Mouse (Mus musculus): Measurements from ENCODE around the gene Prl8a6. TPM values are rescaled to one million over a fixed set of nuclear protein-coding genes. Genes with fewer than 3 reads are reported as not detected.
A peak's percentile ranks its signal among the peaks of the same experiment; 100 is the strongest.

Prl8a6 gene
- not detected in 2 replicates for polyA plus RNA-seq (2015; fragmentation: Nextera tagmentation; extraction: Ambion mirVana)

- Histone ChIP-seq H3K9me3 (ENCODE audit: control insufficient read depth, low read length) (0 out of 2 replicates have a peak, but pooled peaks cover 2% of the 10 kb centered on the region), H3K27me3 (replicated peaks; ENCODE audit: control insufficient read depth, insufficient read depth, low read length) (no peaks in the 10 kb centered on the region), H3K4me3 (replicated peaks; ENCODE audit: low read length) (no peak within 1 kb of the TSS), H3K4me2 (ENCODE audit: low read length) (no peak within 1 kb of the TSS), H3K4me1 (replicated peaks; ENCODE audit: control insufficient read depth, insufficient read depth, low read length) (no peaks in the 10 kb centered on the region), H3K27ac (ENCODE audit: low read length) (no peak within 1 kb of the TSS), H3K36me3 (ENCODE audit: control insufficient read depth, insufficient read depth) (no peaks in the 10 kb centered on the region), H3K9ac (replicated peaks; ENCODE audit: low read depth, low read length) (no peak within 1 kb of the TSS)
- no peak for ATAC-seq
- 83% methylated on average over 3 of the region's 3 CpGs for WGBS
These were observed at the start of gene Prl8a6 for GRCm38 (mm10) chr13:27438588-27438987. Gene Prl8a6 (minus strand): TSS chr13:27438688.

- ATAC-seq = no peak
- Histone ChIP-seq H3K4me1 (replicated peaks; ENCODE audit: control insufficient read depth, insufficient read depth, low read length) (no peaks in the 10 kb centered on the region), H3K27ac (ENCODE audit: low read length) (no peak overlapping the region), H3K9ac (replicated peaks; ENCODE audit: low read depth, low read length) (no peak overlapping the region), H3K9me3 (ENCODE audit: control insufficient read depth, low read length) (no peaks in the 10 kb centered on the region), H3K4me2 (ENCODE audit: low read length) (no peak overlapping the region), H3K27me3 (replicated peaks; ENCODE audit: control insufficient read depth, insufficient read depth, low read length) (no peaks in the 10 kb centered on the region), H3K4me3 (replicated peaks; ENCODE audit: low read length) (no peak overlapping the region), H3K36me3 (ENCODE audit: control insufficient read depth, insufficient read depth) (no peaks in the 10 kb centered on the region)
- WGBS = 90% methylated on average over 1 of the region's 1 CpGs
These were observed 5.3 kb downstream of the Prl8a6 start for GRCm38 (mm10) chr13:27433159-27433558.

GRCm38 (mm10) chr13:27413640-27414039, 24.8 kb downstream of the Prl8a6 start:
- Histone ChIP-seq H3K9ac (replicated peaks; ENCODE audit: low read depth, low read length) (no peak overlapping the region), H3K36me3 (ENCODE audit: control insufficient read depth, insufficient read depth) (no peaks in the 10 kb centered on the region), H3K4me2 (ENCODE audit: low read length) (no peak overlapping the region), H3K27ac (ENCODE audit: low read length) (no peak overlapping the region), H3K4me3 (replicated peaks; ENCODE audit: low read length) (no peak overlapping the region), H3K9me3 (ENCODE audit: control insufficient read depth, low read length) (no peaks in the 10 kb centered on the region), H3K27me3 (replicated peaks; ENCODE audit: control insufficient read depth, insufficient read depth, low read length) (no peaks in the 10 kb centered on the region), H3K4me1 (replicated peaks; ENCODE audit: control insufficient read depth, insufficient read depth, low read length) (no peaks in the 10 kb centered on the region)
- no peak for ATAC-seq

- WGBS = 72% methylated on average over 7 of the region's 7 CpGs
- no peaks in the 10 kb centered on the region for H3K27me3 ChIP-seq (replicated peaks; ENCODE audit: control insufficient read depth, insufficient read depth, low read length)
These were observed 39.3 kb downstream of the Prl8a6 start for GRCm38 (mm10) chr13:27399061-27399724.

GRCm38 (mm10) chr13:27390746-27391145, 47.7 kb downstream of the Prl8a6 start, which contains the start of gene Prl2b1:
Gene Prl2b1 (minus strand): TSS chr13:27390846.
- no peak within 1 kb of the TSS for H3K4me2 ChIP-seq (ENCODE audit: low read length)
- ATAC-seq = no peak
- no peaks in the 10 kb centered on the region for H3K36me3 ChIP-seq (ENCODE audit: control insufficient read depth, insufficient read depth)
- WGBS = 89% methylated on average over 6 of the region's 6 CpGs
- H3K4me3 ChIP-seq (replicated peaks; ENCODE audit: low read length) = no peak within 1 kb of the TSS
- H3K4me1 ChIP-seq (replicated peaks; ENCODE audit: control insufficient read depth, insufficient read depth, low read length) = no peaks in the 10 kb centered on the region
- no peaks in the 10 kb centered on the region for H3K9me3 ChIP-seq (ENCODE audit: control insufficient read depth, low read length)
- H3K27me3 ChIP-seq (replicated peaks; ENCODE audit: control insufficient read depth, insufficient read depth, low read length) = no peaks in the 10 kb centered on the region
- H3K9ac ChIP-seq (replicated peaks; ENCODE audit: low read depth, low read length) = no peak within 1 kb of the TSS
- no peak within 1 kb of the TSS for H3K27ac ChIP-seq (ENCODE audit: low read length)

More at GRCm38 (mm10) chr13:27399061-27399724, 39.3 kb downstream of the Prl8a6 start:
- H3K4me1 ChIP-seq (replicated peaks; ENCODE audit: control insufficient read depth, insufficient read depth, low read length) = no peaks in the 10 kb centered on the region
- H3K36me3 ChIP-seq (ENCODE audit: control insufficient read depth, insufficient read depth) = no peaks in the 10 kb centered on the region
- no peak overlapping the region for H3K4me3 ChIP-seq (replicated peaks; ENCODE audit: low read length)
- H3K4me2 ChIP-seq (ENCODE audit: low read length) = no peak overlapping the region
- peak; percentile 88 for ATAC-seq
- no peak overlapping the region for H3K27ac ChIP-seq (ENCODE audit: low read length)
- no peak overlapping the region for H3K9ac ChIP-seq (replicated peaks; ENCODE audit: low read depth, low read length)
- H3K9me3 ChIP-seq (ENCODE audit: control insufficient read depth, low read length) = no peaks in the 10 kb centered on the region

Other genes starting within 250 kb of the Prl8a6 start
- gene Prl3c1, start 242.0 kb downstream of the Prl8a6 start, polyA plus RNA-seq (2015; fragmentation: Nextera tagmentation; extraction: Ambion mirVana) = not detected in 2 replicates
- gene Prl3b1, start 196.8 kb downstream of the Prl8a6 start, polyA plus RNA-seq (2015; fragmentation: Nextera tagmentation; extraction: Ambion mirVana) = not detected in 2 replicates
- not detected in 2 replicates for gene Prl3a1, start 179.3 kb downstream of the Prl8a6 start, polyA plus RNA-seq (2015; fragmentation: Nextera tagmentation; extraction: Ambion mirVana)
- gene Prl6a1, start 126.1 kb downstream of the Prl8a6 start, polyA plus RNA-seq (2015; fragmentation: Nextera tagmentation; extraction: Ambion mirVana) = not detected in 2 replicates
- gene Prl8a2, start 93.0 kb downstream of the Prl8a6 start, polyA plus RNA-seq (2015; fragmentation: Nextera tagmentation; extraction: Ambion mirVana) = not detected in 2 replicates
- gene Prl2b1, start 47.8 kb downstream of the Prl8a6 start, polyA plus RNA-seq (2015; fragmentation: Nextera tagmentation; extraction: Ambion mirVana) = not detected in 2 replicates
- not detected in 2 replicates for gene Prl8a8, start 74.5 kb upstream of the Prl8a6 start, polyA plus RNA-seq (2015; fragmentation: Nextera tagmentation; extraction: Ambion mirVana)
- gene Prl8a9, start 125.9 kb upstream of the Prl8a6 start, polyA plus RNA-seq (2015; fragmentation: Nextera tagmentation; extraction: Ambion mirVana) = not detected in 2 replicates
- not detected in 2 replicates for gene Prl8a1, start 143.5 kb upstream of the Prl8a6 start, polyA plus RNA-seq (2015; fragmentation: Nextera tagmentation; extraction: Ambion mirVana)
- gene Prl7b1, start 171.9 kb upstream of the Prl8a6 start, polyA plus RNA-seq (2015; fragmentation: Nextera tagmentation; extraction: Ambion mirVana) = not detected in 2 replicates
- not detected in 2 replicates for gene Prl7a1, start 203.8 kb upstream of the Prl8a6 start, polyA plus RNA-seq (2015; fragmentation: Nextera tagmentation; extraction: Ambion mirVana)
- gene Prl7a2, start 229.3 kb upstream of the Prl8a6 start, polyA plus RNA-seq (2015; fragmentation: Nextera tagmentation; extraction: Ambion mirVana) = not detected in 2 replicates

Measured in forebrain, embryonic 16.5 days (tissue).